Mouse (Mus musculus): ENCODE measurements around the gene Ctdspl. TPM values are rescaled to one million over a fixed set of nuclear protein-coding genes. Genes with fewer than 3 reads are reported as not detected.

Ctdspl gene
- polyA plus RNA-seq, 1 experiment from 2014 or later = 8.1 TPM

- Histone ChIP-seq H3K27ac (ENCODE audit: low read depth, low read length) (no peak overlapping the region), H3K36me3 (ENCODE audit: control insufficient read depth, insufficient read depth, low read length) (no peaks in the 10 kb centered on the region), H3K4me2 (replicated peaks; ENCODE audit: low read depth, low read length) (no peak overlapping the region), H3K9ac (ENCODE audit: low read depth, low read length) (no peak overlapping the region), H3K4me1 (replicated peaks; ENCODE audit: control insufficient read depth, insufficient read depth, low read length) (peaks cover 6% of the 10 kb centered on the region; the same call in 1 of the 2 replicates), H3K9me3 (ENCODE audit: control insufficient read depth, low read length) (no peaks in the 10 kb centered on the region), H3K4me3 (ENCODE audit: low read depth, low read length) (no peak overlapping the region), H3K27me3 (ENCODE audit: control insufficient read depth, insufficient read depth, low read length) (no peaks in the 10 kb centered on the region)
- DNase-seq (ENCODE audit: low spot score) (no peak), ATAC-seq (ENCODE audit: low FRiP score) (no peak)
- WGBS = 87% methylated on average over 5 of the region's 5 CpGs
Observed at GRCm38 (mm10) chr9:118992586-118992955, 66.3 kb downstream of the Ctdspl start.

GRCm38 (mm10) chr9:118994524-118995227 lies 68.4 kb downstream of the Ctdspl start:
- H3K9me3 ChIP-seq (ENCODE audit: control insufficient read depth, low read length) = no peaks in the 10 kb centered on the region
- H3K27me3 ChIP-seq (ENCODE audit: control insufficient read depth, insufficient read depth, low read length) = no peaks in the 10 kb centered on the region
- WGBS = 83% methylated on average over 12 of the region's 12 CpGs
- H3K4me2 ChIP-seq (replicated peaks; ENCODE audit: low read depth, low read length) = no peak overlapping the region
- no peak overlapping the region for H3K4me3 ChIP-seq (ENCODE audit: low read depth, low read length)
- ATAC-seq (ENCODE audit: low FRiP score) (no peak), DNase-seq (ENCODE audit: low spot score) (no peak)
- H3K4me1 ChIP-seq (replicated peaks; ENCODE audit: control insufficient read depth, insufficient read depth, low read length) = no peaks in the 10 kb centered on the region
- H3K9ac ChIP-seq (ENCODE audit: low read depth, low read length) = no peak overlapping the region
- no peaks in the 10 kb centered on the region for H3K36me3 ChIP-seq (ENCODE audit: control insufficient read depth, insufficient read depth, low read length)
- H3K27ac ChIP-seq (ENCODE audit: low read depth, low read length) = no peak overlapping the region

- WGBS = 86% methylated on average over 6 of the region's 6 CpGs
- no peaks in the 10 kb centered on the region for H3K4me1 ChIP-seq (replicated peaks; ENCODE audit: control insufficient read depth, insufficient read depth, low read length)
- no peak overlapping the region for H3K9ac ChIP-seq (ENCODE audit: low read depth, low read length)
Observed at GRCm38 (mm10) chr9:118995539-118995938, 69.3 kb downstream of the Ctdspl start.

GRCm38 (mm10) chr9:118997241-118997640 lies 71.0 kb downstream of the Ctdspl start:
- DNase-seq (ENCODE audit: low spot score) (no peak), ATAC-seq (ENCODE audit: low FRiP score) (no peak)
- H3K4me1 ChIP-seq (replicated peaks; ENCODE audit: control insufficient read depth, insufficient read depth, low read length) = no peaks in the 10 kb centered on the region
- H3K4me3 ChIP-seq (ENCODE audit: low read depth, low read length) = no peak overlapping the region
- no peaks in the 10 kb centered on the region for H3K36me3 ChIP-seq (ENCODE audit: control insufficient read depth, insufficient read depth, low read length)
- no peak overlapping the region for H3K4me2 ChIP-seq (replicated peaks; ENCODE audit: low read depth, low read length)
- H3K27ac ChIP-seq (ENCODE audit: low read depth, low read length) = no peak overlapping the region
- WGBS = 93% methylated on average over 6 of the region's 6 CpGs
- H3K9me3 ChIP-seq (ENCODE audit: control insufficient read depth, low read length) = no peaks in the 10 kb centered on the region
- H3K27me3 ChIP-seq (ENCODE audit: control insufficient read depth, insufficient read depth, low read length) = no peaks in the 10 kb centered on the region
- H3K9ac ChIP-seq (ENCODE audit: low read depth, low read length) = no peak overlapping the region

More at GRCm38 (mm10) chr9:118995539-118995938, 69.3 kb downstream of the Ctdspl start:
- Histone ChIP-seq H3K4me2 (replicated peaks; ENCODE audit: low read depth, low read length) (no peak overlapping the region), H3K36me3 (ENCODE audit: control insufficient read depth, insufficient read depth, low read length) (no peaks in the 10 kb centered on the region), H3K27ac (ENCODE audit: low read depth, low read length) (no peak overlapping the region), H3K4me3 (ENCODE audit: low read depth, low read length) (no peak overlapping the region), H3K27me3 (ENCODE audit: control insufficient read depth, insufficient read depth, low read length) (no peaks in the 10 kb centered on the region), H3K9me3 (ENCODE audit: control insufficient read depth, low read length) (no peaks in the 10 kb centered on the region)
- no peak for DNase-seq (ENCODE audit: low spot score)
- ATAC-seq (ENCODE audit: low FRiP score) = no peak

- no peaks in the 10 kb centered on the region for H3K36me3 ChIP-seq (ENCODE audit: control insufficient read depth, insufficient read depth, low read length)
- ATAC-seq (ENCODE audit: low FRiP score) (no peak), DNase-seq (ENCODE audit: low spot score) (no peak)
- H3K27ac ChIP-seq (ENCODE audit: low read depth, low read length) = no peak overlapping the region
- no peak overlapping the region for H3K4me3 ChIP-seq (ENCODE audit: low read depth, low read length)
- H3K9me3 ChIP-seq (ENCODE audit: control insufficient read depth, low read length) = no peaks in the 10 kb centered on the region
- H3K9ac ChIP-seq (ENCODE audit: low read depth, low read length) = no peak overlapping the region
- H3K4me1 ChIP-seq (replicated peaks; ENCODE audit: control insufficient read depth, insufficient read depth, low read length) = 0 out of 2 replicates have a peak, but pooled peaks cover 2% of the 10 kb centered on the region
- H3K4me2 ChIP-seq (replicated peaks; ENCODE audit: low read depth, low read length) = no peak overlapping the region; the same call in 1 of the 2 replicates
- WGBS = 68% methylated on average over 6 of the region's 6 CpGs
- H3K27me3 ChIP-seq (ENCODE audit: control insufficient read depth, insufficient read depth, low read length) = no peaks in the 10 kb centered on the region
Observed at GRCm38 (mm10) chr9:119000196-119000595, 73.9 kb downstream of the Ctdspl start.

GRCm38 (mm10) chr9:119002267-119002666 lies 76.0 kb downstream of the Ctdspl start:
- no peak for DNase-seq (ENCODE audit: low spot score)
- no peaks in the 10 kb centered on the region for H3K9me3 ChIP-seq (ENCODE audit: control insufficient read depth, low read length)
- H3K4me3 ChIP-seq (ENCODE audit: low read depth, low read length) = no peak overlapping the region
- no peaks in the 10 kb centered on the region for H3K36me3 ChIP-seq (ENCODE audit: control insufficient read depth, insufficient read depth, low read length)
- H3K4me2 ChIP-seq (replicated peaks; ENCODE audit: low read depth, low read length) = no peak overlapping the region
- H3K27me3 ChIP-seq (ENCODE audit: control insufficient read depth, insufficient read depth, low read length) = no peaks in the 10 kb centered on the region
- no peak for ATAC-seq (ENCODE audit: low FRiP score)
- 0 out of 2 replicates have a peak, but pooled peaks cover 2% of the 10 kb centered on the region for H3K4me1 ChIP-seq (replicated peaks; ENCODE audit: control insufficient read depth, insufficient read depth, low read length)
- H3K9ac ChIP-seq (ENCODE audit: low read depth, low read length) = no peak overlapping the region
- WGBS = 83% methylated on average over 17 of the region's 17 CpGs
- no peak overlapping the region for H3K27ac ChIP-seq (ENCODE audit: low read depth, low read length)

- Histone ChIP-seq H3K9me3 (ENCODE audit: control insufficient read depth, low read length) (no peaks in the 10 kb centered on the region), H3K4me1 (replicated peaks; ENCODE audit: control insufficient read depth, insufficient read depth, low read length) (0 out of 2 replicates have a peak, but pooled peaks cover 2% of the 10 kb centered on the region), H3K4me2 (replicated peaks; ENCODE audit: low read depth, low read length) (no peak overlapping the region), H3K4me3 (ENCODE audit: low read depth, low read length) (no peak overlapping the region), H3K9ac (ENCODE audit: low read depth, low read length) (no peak overlapping the region), H3K27ac (ENCODE audit: low read depth, low read length) (no peak overlapping the region), H3K27me3 (ENCODE audit: control insufficient read depth, insufficient read depth, low read length) (no peaks in the 10 kb centered on the region), H3K36me3 (ENCODE audit: control insufficient read depth, insufficient read depth, low read length) (no peaks in the 10 kb centered on the region)
- 86% methylated on average over 23 of the region's 23 CpGs for WGBS
- ATAC-seq (ENCODE audit: low FRiP score) (no peak), DNase-seq (ENCODE audit: low spot score) (no peak)
Observed at GRCm38 (mm10) chr9:119003990-119004702, 77.9 kb downstream of the Ctdspl start.

- Histone ChIP-seq H3K4me3 (ENCODE audit: low read depth, low read length) (no peak overlapping the region), H3K9me3 (ENCODE audit: control insufficient read depth, low read length) (no peaks in the 10 kb centered on the region), H3K27ac (ENCODE audit: low read depth, low read length) (no peak overlapping the region), H3K4me1 (replicated peaks; ENCODE audit: control insufficient read depth, insufficient read depth, low read length) (0 out of 2 replicates have a peak, but pooled peaks cover 2% of the 10 kb centered on the region), H3K27me3 (ENCODE audit: control insufficient read depth, insufficient read depth, low read length) (no peaks in the 10 kb centered on the region), H3K36me3 (ENCODE audit: control insufficient read depth, insufficient read depth, low read length) (no peaks in the 10 kb centered on the region), H3K9ac (ENCODE audit: low read depth, low read length) (no peak overlapping the region), H3K4me2 (replicated peaks; ENCODE audit: low read depth, low read length) (no peak overlapping the region)
- WGBS = 85% methylated on average over 16 of the region's 16 CpGs
- no peak for DNase-seq (ENCODE audit: low spot score)
- no peak for ATAC-seq (ENCODE audit: low FRiP score)
Observed at GRCm38 (mm10) chr9:119004703-119005076, 78.4 kb downstream of the Ctdspl start.

All from hindbrain, embryonic 11.5 days (tissue).